Mouse (Mus musculus): Measurements from ENCODE around the gene Cdh12. TPM values are rescaled to one million over a fixed set of nuclear protein-coding genes. Genes with fewer than 3 reads are reported as not detected.

Gene Cdh12
- total and polyA plus RNA-seq, 3 experiments = not detected

DNA sequence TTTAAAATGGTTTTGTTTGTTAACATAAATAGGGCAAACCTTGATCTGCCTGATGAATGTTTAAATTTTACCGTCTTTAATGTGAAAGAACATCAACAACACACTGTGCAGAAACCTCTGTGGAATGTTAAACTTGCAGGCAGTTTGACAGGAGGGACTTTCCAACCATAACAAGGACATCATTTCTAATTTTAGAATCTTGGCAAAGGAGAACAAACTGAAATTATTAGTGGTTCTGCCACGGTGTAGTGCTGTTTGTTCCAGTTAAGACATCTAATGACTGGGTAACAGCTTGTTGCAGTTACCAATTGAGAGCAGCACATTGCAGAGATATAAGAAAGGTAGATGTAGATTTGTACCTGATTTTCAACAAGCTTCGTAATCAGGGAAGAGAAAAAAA lies 453.5 kb downstream of the Cdh12 start:
- no peak for TF ChIP-seq TAL1 (IDR thresholded peaks at IDR 0.05; ENCODE audit: low read length)
- TF ChIP-seq ZMIZ1 (IDR thresholded peaks at IDR 0.05; ENCODE audit: low read depth, low read length) = no peak
- no peak for TF ChIP-seq SMC3 (IDR thresholded peaks at IDR 0.05; ENCODE audit: low read depth, low read length)
- no peak for TF ChIP-seq BHLHE40 (IDR thresholded peaks at IDR 0.05; ENCODE audit: borderline replicate concordance, low read depth, low read length)
- TF ChIP-seq ETS1 (IDR thresholded peaks at IDR 0.05; ENCODE audit: low read depth, low read length) = no peak
- no peak for TF ChIP-seq POLR2AphosphoS2 (IDR thresholded peaks at IDR 0.05; ENCODE audit: low read length)
- TF ChIP-seq TBP (IDR thresholded peaks at IDR 0.05; ENCODE audit: low read depth, low read length) = no peak
- no peak for TF ChIP-seq JUND (IDR thresholded peaks at IDR 0.05; ENCODE audit: low read depth, low read length)
- no peak for TF ChIP-seq EP300 (IDR thresholded peaks at IDR 0.05; ENCODE audit: low read depth in 1 of 2, low read length in 2 of 2)
- Histone ChIP-seq H3K9me3 (replicated peaks; ENCODE audit: insufficient read depth, low read length) (no peaks in the 10 kb centered on the region; the same call in 1 of the 2 replicates), H3K4me3 (ENCODE audit: control insufficient read depth in 1 of 2, insufficient read depth in 1 of 2, low read depth in 2 of 2, low read length in 2 of 2) (no peak overlapping the region), H3K9ac (ENCODE audit: control insufficient read depth, low read depth, low read length, poor library complexity, severe bottlenecking) (no peak overlapping the region), H3K4me1 (ENCODE audit: control insufficient read depth in 1 of 2, insufficient read depth in 2 of 2, low read length in 2 of 2) (no peaks in the 10 kb centered on the region), H3K36me3 (ENCODE audit: control insufficient read depth in 1 of 2, insufficient read depth in 2 of 2, low read length in 2 of 2) (no peaks in the 10 kb centered on the region), H3K79me2 (ENCODE audit: control insufficient read depth, insufficient read depth, low read length, poor library complexity) (no peaks in the 10 kb centered on the region), H3K27ac (ENCODE audit: control insufficient read depth, low read depth, low read length) (no peak overlapping the region), H3K27me3 (ENCODE audit: control insufficient read depth in 1 of 2, insufficient read depth in 2 of 2, low read length in 2 of 2) (no peaks in the 10 kb centered on the region)
- DNase-seq (ENCODE audit: low read depth, low spot score) = no peak

DNA sequence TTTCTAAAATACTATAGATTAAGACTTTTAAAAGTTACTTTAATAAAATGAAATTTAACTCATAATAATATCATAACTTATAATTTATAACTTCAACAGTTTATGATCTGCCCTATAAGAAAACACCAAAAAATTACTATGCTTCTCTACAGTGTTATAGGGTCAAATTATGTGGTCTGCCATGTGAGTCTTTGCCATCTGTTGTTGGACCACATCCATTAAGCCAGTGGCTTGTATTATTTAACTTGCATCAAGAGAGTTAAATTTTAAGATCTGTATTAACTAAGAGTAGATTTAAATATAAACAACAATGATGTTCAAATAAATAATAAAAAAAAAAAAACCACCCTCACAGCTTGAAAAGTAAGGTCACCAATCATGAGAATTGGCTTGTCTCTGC lies 479.2 kb downstream of the Cdh12 start:
- DNase-seq (ENCODE audit: low read depth, low spot score) = no peak
- no peaks in the 10 kb centered on the region for H3K9me3 ChIP-seq (replicated peaks; ENCODE audit: insufficient read depth, low read length)
- H3K27ac ChIP-seq (ENCODE audit: control insufficient read depth, low read depth, low read length) = no peak overlapping the region
- TF ChIP-seq JUND (IDR thresholded peaks at IDR 0.05; ENCODE audit: low read depth, low read length) (no peak), TBP (IDR thresholded peaks at IDR 0.05; ENCODE audit: low read depth, low read length) (no peak), CHD2 (IDR thresholded peaks at IDR 0.05; ENCODE audit: low read length) (no peak), ZNF384 (IDR thresholded peaks at IDR 0.05; ENCODE audit: low read depth, low read length) (no peak), UBTF (IDR thresholded peaks at IDR 0.05; ENCODE audit: borderline replicate concordance, insufficient read depth, low read depth, low read length) (no peak), POLR2AphosphoS5 (IDR thresholded peaks at IDR 0.05; ENCODE audit: borderline replicate concordance, low read depth, low read length) (no peak), TCF12 (IDR thresholded peaks at IDR 0.05; ENCODE audit: low read depth, low read length) (no peak), HCFC1 (IDR thresholded peaks at IDR 0.05; ENCODE audit: low read depth, low read length) (no peak), CHD1 (IDR thresholded peaks at IDR 0.05; ENCODE audit: low read depth, low read length) (no peak), MYB (IDR thresholded peaks at IDR 0.05; ENCODE audit: low read depth, low read length) (no peak)
- H3K36me3 ChIP-seq (ENCODE audit: control insufficient read depth in 1 of 2, insufficient read depth in 2 of 2, low read length in 2 of 2) = no peaks in the 10 kb centered on the region
- no peak overlapping the region for H3K4me3 ChIP-seq (ENCODE audit: control insufficient read depth in 1 of 2, insufficient read depth in 1 of 2, low read depth in 2 of 2, low read length in 2 of 2)
- H3K27me3 ChIP-seq (ENCODE audit: control insufficient read depth in 1 of 2, insufficient read depth in 2 of 2, low read length in 2 of 2) = no peaks in the 10 kb centered on the region
- no peak overlapping the region for H3K9ac ChIP-seq (ENCODE audit: control insufficient read depth, low read depth, low read length, poor library complexity, severe bottlenecking)
- H3K79me2 ChIP-seq (ENCODE audit: control insufficient read depth, insufficient read depth, low read length, poor library complexity) = no peaks in the 10 kb centered on the region
- no peaks in the 10 kb centered on the region for H3K4me1 ChIP-seq (ENCODE audit: control insufficient read depth in 1 of 2, insufficient read depth in 2 of 2, low read length in 2 of 2)

Data from MEL (cell line).